Mouse (Mus musculus) CH12.LX (cell line): ENCODE results near the gene Xlr5b.
"Not testable (repeated sequence)": the region's sequence is repeated elsewhere in the genome, so short reads cannot be mapped to it uniquely, and the experiment has no call there.

Source experiments
- CHD2 ChIP-seq: IDR thresholded peaks from 2 replicates; pipeline ENCODE4 v1.6.1; 2011; ENCODE audit warnings: low read length, improper control_type of control experiment
- CTCF ChIP-seq, 2 experiments: IDR thresholded peaks in 1 of 2; conservative IDR thresholded peaks in 1 of 2; 2 replicates each; pipeline ENCODE4 v1.5.1; 2011 to 2012; ENCODE audit warnings: low read depth in 2 of 2, low read length in 2 of 2, improper control_type of control experiment in 1 of 2, inconsistent platforms in 1 of 2, mild to moderate bottlenecking in 1 of 2, moderate library complexity in 1 of 2
- ELF1 ChIP-seq: IDR thresholded peaks from 2 replicates; pipeline ENCODE4 v1.6.1; 2014; ENCODE audit warnings: low read depth, mild to moderate bottlenecking, inconsistent platforms, low read length, improper control_type of control experiment
- ETS1 ChIP-seq: conservative IDR thresholded peaks from 2 replicates; pipeline ENCODE4 v1.6.1; 2012; ENCODE audit warnings: low read depth, mild to moderate bottlenecking, inconsistent platforms, low read length, improper control_type of control experiment, moderate library complexity
- GABPA ChIP-seq: IDR thresholded peaks from 2 replicates; pipeline ENCODE4 v1.6.1; 2012; ENCODE audit warnings: low read depth, low read length, improper control_type of control experiment, inconsistent platforms; ENCODE audit not compliant: insufficient replicate concordance
- IRF4 ChIP-seq: IDR thresholded peaks from 2 replicates; pipeline ENCODE4 v1.6.1; 2014; ENCODE audit warnings: low read depth, mild to moderate bottlenecking, inconsistent platforms, low read length, improper control_type of control experiment
- MAFK ChIP-seq: IDR thresholded peaks from 2 replicates; pipeline ENCODE4 v1.6.1; 2011; ENCODE audit warnings: low read length, improper control_type of control experiment; ENCODE audit not compliant: insufficient replicate concordance
- MAX ChIP-seq: IDR thresholded peaks from 2 replicates; pipeline ENCODE4 v1.6.1; 2011; ENCODE audit warnings: low read length, improper control_type of control experiment
- POLR2A ChIP-seq: IDR thresholded peaks from 2 replicates; pipeline ENCODE4 v1.6.1; 2011; ENCODE audit warnings: low read depth, mild to moderate bottlenecking, improper control_type of control experiment, low read length
- TCF12 ChIP-seq: IDR thresholded peaks from 2 replicates; pipeline ENCODE4 v1.6.1; 2014; ENCODE audit warnings: low read depth, mild to moderate bottlenecking, inconsistent platforms, low read length, improper control_type of control experiment
- USF1 ChIP-seq: IDR thresholded peaks from 2 replicates; pipeline ENCODE4 v1.6.1; 2014; ENCODE audit warnings: low read depth, mild to moderate bottlenecking, inconsistent platforms, low read length, improper control_type of control experiment
- ZNF384 ChIP-seq: IDR thresholded peaks from 2 replicates; pipeline ENCODE4 v1.6.1; 2012; ENCODE audit warnings: low read depth, low read length, improper control_type of control experiment, inconsistent platforms

GRCm38 (mm10) chrX:73148496-73148895 lies at the start of gene Xlr5b:
- not testable (repeated sequence) for TF ChIP-seq CTCF (conservative IDR thresholded peaks at IDR 0.05 in 1 of 2, IDR thresholded peaks at IDR 0.05 in 1 of 2; ENCODE audit: low read depth in 2 of 2, low read length in 2 of 2); ZNF384; POLR2A; ETS1; GABPA; IRF4; USF1; CHD2; TCF12; ELF1; MAFK; MAX
